Mouse (Mus musculus) kidney, postnatal 0 days (tissue): ENCODE data around the gene Eno2. TPM values are rescaled to one million over a fixed set of nuclear protein-coding genes. Genes with fewer than 3 reads are reported as not detected.
A peak's percentile ranks its signal among the peaks of the same experiment; 100 is the strongest.

ENCODE experiments used
- ATAC-seq: fragments of 200-750 bp; cut with Nextera tagmentation; replicated peaks from 2 replicates; pipeline ENCODE4 v1.8.0; 2017; ENCODE audit warnings: low read depth, moderate number of reproducible peaks, moderate TSS enrichment, moderate library complexity; ENCODE audit not compliant: low FRiP score
- DNase-seq: peaks from one replicate; pipeline ENCODE4 v3.0.0-alpha.2; 2016; ENCODE audit warnings: low spot score
- H3K27ac ChIP-seq: fragments of 300-500 bp; sonication (generic); 2 replicates; pipeline ENCODE4 v1.5.1; 2014; ENCODE audit warnings: mild to moderate bottlenecking
- H3K27me3 ChIP-seq: fragments of 300-500 bp; sonication (generic); 2 replicates; pipeline ENCODE4 v1.6.1; 2014; ENCODE audit warnings: low read length, mixed read lengths; ENCODE audit not compliant: insufficient read depth
- H3K36me3 ChIP-seq: fragments of 300-500 bp; sonication (generic); 2 replicates; pipeline ENCODE4 v1.6.1; 2014; ENCODE audit warnings: low read length, mixed read lengths; ENCODE audit not compliant: insufficient read depth
- H3K4me1 ChIP-seq: fragments of 300-500 bp; sonication (generic); replicated peaks from 2 replicates; pipeline ENCODE4 v1.6.1; 2014; ENCODE audit warnings: antibody characterized with exemption, low read length, mixed read lengths; ENCODE audit not compliant: insufficient read depth
- H3K4me2 ChIP-seq: fragments of 300-500 bp; sonication (generic); 2 replicates; pipeline ENCODE4 v1.6.1; 2014; ENCODE audit warnings: mild to moderate bottlenecking, low read length, moderate library complexity, mixed read lengths
- H3K4me3 ChIP-seq: fragments of 300-500 bp; sonication (generic); replicated peaks from 2 replicates; pipeline ENCODE4 v1.5.1; 2014; ENCODE audit warnings: low read depth, low read length
- H3K9ac ChIP-seq: fragments of 300-500 bp; sonication (generic); 2 replicates; pipeline ENCODE4 v1.6.1; 2014; ENCODE audit warnings: low read depth, low read length
- H3K9me3 ChIP-seq: fragments of 300-500 bp; sonication (generic); replicated peaks from 2 replicates; pipeline ENCODE4 v1.6.1; 2016; ENCODE audit warnings: low read length, inconsistent platforms, mixed read lengths
- CTCF ChIP-seq: IDR thresholded peaks from 2 replicates; pipeline ENCODE4 v1.5.1; 2016; ENCODE audit warnings: antibody characterized with exemption, low read depth, mild to moderate bottlenecking, moderate library complexity
- WGBS: fragments of 180-500 bp; shearing (Covaris S2); extraction: QIAGEN DNeasy Blood & Tissue Kit; methylation state at CpG from one replicate; pipeline ENCODE4 v1.1.7; 2014; 5-methylcytosine and 5-hydroxymethylcytosine counted together
- polyA plus RNA-seq: library from polyadenylated mRNA; unstranded; fragments of >200 nt; fragmentation: Nextera tagmentation; extraction: Ambion mirVana; gene quantifications from 2 replicates; pipeline ENCODE4 v1.2.1, GENCODE M21; 2015

Gene Eno2
- polyA plus RNA-seq = 7.6 TPM in 2 replicates

GRCm38 (mm10) chr6:124769101-124769765 is at the start of gene Eno2:
Eno2 (minus strand) TSS chr6:124769673.
- H3K4me1 ChIP-seq = peaks cover 24% of the 10 kb centered on the region
- WGBS = under 1% methylated on average over 54 of the region's 54 CpGs
- TF ChIP-seq CTCF = no peak
- ATAC-seq = peak; percentile 74
- DNase-seq = peak; percentile 46
- H3K9ac ChIP-seq = peak within 1 kb of the TSS; percentile 67
- peak within 1 kb of the TSS; percentile 56 for H3K4me3 ChIP-seq
- no peaks in the 10 kb centered on the region for H3K36me3 ChIP-seq
- peak within 1 kb of the TSS; percentile 91 for H3K4me2 ChIP-seq
- H3K27me3 ChIP-seq = no peaks in the 10 kb centered on the region
- no peaks in the 10 kb centered on the region for H3K9me3 ChIP-seq
- peak within 1 kb of the TSS; percentile 25; the same call in 1 of the 2 replicates for H3K27ac ChIP-seq

- H3K4me2 ChIP-seq = no peak overlapping the region
- WGBS = 90% methylated on average over 8 of the region's 8 CpGs
- H3K27ac ChIP-seq = no peak overlapping the region
- H3K4me3 ChIP-seq = no peak overlapping the region
- ATAC-seq (no peak), DNase-seq (no peak)
- H3K4me1 ChIP-seq = peaks cover 5% of the 10 kb centered on the region; the same call in 1 of the 2 replicates
- no peak for TF ChIP-seq CTCF
- H3K9ac ChIP-seq = no peak overlapping the region
- H3K36me3 ChIP-seq = peaks cover 57% of the 10 kb centered on the region
- H3K9me3 ChIP-seq = no peaks in the 10 kb centered on the region
- H3K27me3 ChIP-seq = no peaks in the 10 kb centered on the region
Observed at GRCm38 (mm10) chr6:124817971-124818370, 48.5 kb upstream of the Eno2 start.

- Histone ChIP-seq H3K27ac (no peak overlapping the region), H3K4me3 (no peak overlapping the region), H3K9ac (no peak overlapping the region), H3K9me3 (no peaks in the 10 kb centered on the region), H3K4me2 (no peak overlapping the region), H3K36me3 (peaks cover 53% of the 10 kb centered on the region), H3K27me3 (no peaks in the 10 kb centered on the region), H3K4me1 (peaks cover 9% of the 10 kb centered on the region; the same call in 1 of the 2 replicates)
- TF ChIP-seq CTCF = no peak
- DNase-seq (no peak), ATAC-seq (no peak)
- WGBS = over 99% methylated on average over 8 of the region's 8 CpGs
Observed at GRCm38 (mm10) chr6:124817563-124817962, 48.1 kb upstream of the Eno2 start.

- peaks cover 49% of the 10 kb centered on the region for H3K36me3 ChIP-seq
- WGBS = 96% methylated on average over 11 of the region's 11 CpGs
- TF ChIP-seq CTCF = no peak
Observed at GRCm38 (mm10) chr6:124817125-124817524, 47.7 kb upstream of the Eno2 start.

GRCm38 (mm10) chr6:124816611-124817010 is 47.1 kb upstream of the Eno2 start:
- Histone ChIP-seq H3K9me3 (no peaks in the 10 kb centered on the region), H3K4me2 (no peak overlapping the region), H3K9ac (no peak overlapping the region), H3K27ac (no peak overlapping the region), H3K4me1 (peaks cover 17% of the 10 kb centered on the region; the same call in 1 of the 2 replicates), H3K27me3 (no peaks in the 10 kb centered on the region), H3K36me3 (peaks cover 49% of the 10 kb centered on the region), H3K4me3 (no peak overlapping the region)
- WGBS = 90% methylated on average over 4 of the region's 4 CpGs
- ATAC-seq (no peak), DNase-seq (no peak)
- TF ChIP-seq CTCF = no peak

More at GRCm38 (mm10) chr6:124817125-124817524, 47.7 kb upstream of the Eno2 start:
- no peaks in the 10 kb centered on the region for H3K9me3 ChIP-seq
- no peak overlapping the region for H3K27ac ChIP-seq
- H3K27me3 ChIP-seq = no peaks in the 10 kb centered on the region
- H3K4me3 ChIP-seq = no peak overlapping the region
- ATAC-seq (no peak), DNase-seq (no peak)
- peaks cover 13% of the 10 kb centered on the region; the same call in 1 of the 2 replicates for H3K4me1 ChIP-seq
- no peak overlapping the region for H3K4me2 ChIP-seq
- H3K9ac ChIP-seq = no peak overlapping the region

GRCm38 (mm10) chr6:124814858-124815774 is 45.6 kb upstream of the Eno2 start:
- WGBS = 61% methylated on average over 9 of the region's 9 CpGs
- Histone ChIP-seq H3K4me2 (peak overlapping the region; percentile 62), H3K4me1 (peaks cover 19% of the 10 kb centered on the region; the same call in 1 of the 2 replicates), H3K27ac (0 out of 2 replicates have a peak overlapping the region, but pooled peaks have one; percentile 8), H3K4me3 (0 out of 2 replicates have a peak overlapping the region, but pooled peaks have one; percentile 74), H3K27me3 (no peaks in the 10 kb centered on the region), H3K9ac (no peak overlapping the region), H3K9me3 (no peaks in the 10 kb centered on the region), H3K36me3 (peaks cover 36% of the 10 kb centered on the region)
- DNase-seq (peak; percentile 66), ATAC-seq (no peak)
- TF ChIP-seq CTCF = no peak
